Mouse (Mus musculus): ENCODE data around the gene Tcam1. TPM values are rescaled to one million over a fixed set of nuclear protein-coding genes. Genes with fewer than 3 reads are reported as not detected.
A peak's percentile ranks its signal among the peaks of the same experiment; 100 is the strongest.
"Not testable (repeated sequence)": the region's sequence is repeated elsewhere in the genome, so short reads cannot be mapped to it uniquely, and the experiment has no call there.

Tcam1 gene
- total RNA-seq (2014; rRNA removed): 0.23 and 0.38 TPM in 2 replicates
- 0.18 and 0.23 TPM in 2 replicates for polyA plus RNA-seq (2015; fragmentation: Nextera tagmentation; extraction: Ambion mirVana)

DNA sequence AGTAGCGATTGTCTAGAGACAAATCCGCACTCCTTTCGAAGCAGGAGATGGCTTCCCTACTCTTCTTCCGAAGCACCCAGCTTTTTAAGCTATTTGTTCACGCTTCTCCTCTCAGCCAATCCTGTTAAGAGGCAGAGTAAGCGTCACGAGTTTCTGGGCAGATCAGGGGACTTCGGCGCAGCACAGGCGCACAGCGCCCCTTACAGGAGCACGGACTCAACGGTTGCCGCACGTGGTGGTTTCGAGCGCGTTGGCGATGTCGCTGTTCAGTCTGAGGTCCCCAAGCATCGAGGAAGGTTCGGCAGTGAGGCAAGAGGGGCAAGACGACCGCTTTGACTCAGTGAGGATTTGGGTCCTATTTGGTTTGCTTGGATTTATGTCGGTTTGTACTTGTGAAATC is at the start of gene Tcam1:
Tcam1 (plus strand) TSS at position 219 of the 400 bp plus-strand sequence.
- H3K36me3 ChIP-seq (ENCODE audit: insufficient read depth): no peaks in the 10 kb centered on the region
- H3K9me3 ChIP-seq (ENCODE audit: low read length): no peaks in the 10 kb centered on the region
- peaks cover 8% of the 10 kb centered on the region for H3K4me1 ChIP-seq (ENCODE audit: insufficient read depth)
- peak; percentile 94 for TF ChIP-seq CTCF (IDR thresholded peaks at IDR 0.05; ENCODE audit: low read depth)
- H3K4me3 ChIP-seq (ENCODE audit: low read depth, low read length): 0 out of 2 replicates have a peak within 1 kb of the TSS, but pooled peaks have one; percentile 3
- no peak within 1 kb of the TSS for H3K9ac ChIP-seq
- H3K4me2 ChIP-seq (ENCODE audit: low read depth): peak within 1 kb of the TSS; percentile 39
- no peaks in the 10 kb centered on the region for H3K27me3 ChIP-seq (ENCODE audit: insufficient read depth, low read length)
- no peak within 1 kb of the TSS for H3K27ac ChIP-seq (ENCODE audit: low read depth, low read length)
- ATAC-seq: peak; percentile 83
- WGBS: 7% methylated on average over 25 of the region's 25 CpGs
- DNase-seq: peak; percentile 99

DNA sequence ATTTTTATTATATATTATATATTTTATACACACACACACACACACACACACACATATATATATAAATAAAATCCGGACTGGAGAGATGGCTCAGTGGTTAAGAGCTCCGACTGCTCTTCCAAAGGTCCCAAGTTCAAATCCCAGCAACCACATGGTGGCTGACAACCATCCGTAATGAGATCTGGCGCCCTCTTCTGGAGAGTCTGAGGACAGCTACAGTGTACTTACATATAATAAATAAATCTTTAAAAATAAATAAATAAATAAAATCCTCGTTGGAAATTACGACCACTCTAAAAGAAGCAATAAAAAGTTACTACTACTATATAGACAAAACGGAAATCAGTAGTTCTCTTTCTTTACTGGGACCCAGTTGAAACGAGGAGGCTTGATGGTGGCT is 42.5 kb upstream of the Tcam1 start:
- DNase-seq; H3K9me3 ChIP-seq (ENCODE audit: low read length); ATAC-seq; H3K9ac ChIP-seq; H3K27ac ChIP-seq (ENCODE audit: low read depth, low read length); H3K4me1 ChIP-seq (ENCODE audit: insufficient read depth); H3K27me3 ChIP-seq (ENCODE audit: insufficient read depth, low read length); H3K4me2 ChIP-seq (ENCODE audit: low read depth); H3K4me3 ChIP-seq (ENCODE audit: low read depth, low read length): not testable (repeated sequence)
- H3K36me3 ChIP-seq (ENCODE audit: insufficient read depth): peaks cover 51% of the 10 kb centered on the region
- TF ChIP-seq CTCF (IDR thresholded peaks at IDR 0.05; ENCODE audit: low read depth): peak; percentile 30; the same call in 1 of the 2 replicates
- WGBS: 83% methylated on average over 8 of the region's 8 CpGs

DNA sequence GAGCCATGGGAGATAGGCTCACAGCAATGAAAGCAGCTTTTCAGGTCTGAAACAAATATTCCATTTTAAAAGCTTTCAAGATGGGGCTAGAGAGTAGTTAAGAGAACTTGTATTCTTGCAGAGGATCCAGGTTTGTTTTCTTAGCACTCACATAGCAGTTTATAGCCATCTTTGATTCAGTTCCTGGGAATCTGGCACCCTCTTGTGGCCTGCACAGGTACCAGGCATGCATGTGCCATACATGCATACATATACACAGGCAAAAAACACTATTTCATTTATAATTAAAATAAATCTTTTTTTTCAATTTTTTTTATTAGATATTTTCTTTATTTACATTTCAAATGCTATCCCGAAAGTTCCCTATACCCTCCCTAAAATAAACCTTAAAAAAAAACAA is 29.6 kb upstream of the Tcam1 start:
- H3K27ac ChIP-seq (ENCODE audit: low read depth, low read length): no peak overlapping the region
- H3K27me3 ChIP-seq (ENCODE audit: insufficient read depth, low read length): no peaks in the 10 kb centered on the region
- no peak for DNase-seq
- H3K4me3 ChIP-seq (ENCODE audit: low read depth, low read length): no peak overlapping the region
- no peaks in the 10 kb centered on the region for H3K9me3 ChIP-seq (ENCODE audit: low read length)
- H3K9ac ChIP-seq: no peak overlapping the region
- peaks cover 89% of the 10 kb centered on the region for H3K36me3 ChIP-seq (ENCODE audit: insufficient read depth)
- no peak for ATAC-seq
- no peaks in the 10 kb centered on the region for H3K4me1 ChIP-seq (ENCODE audit: insufficient read depth)
- 96% methylated on average over 1 of the region's 1 CpGs for WGBS
- TF ChIP-seq CTCF (IDR thresholded peaks at IDR 0.05; ENCODE audit: low read depth): peak; percentile 56
- H3K4me2 ChIP-seq (ENCODE audit: low read depth): no peak overlapping the region

DNA sequence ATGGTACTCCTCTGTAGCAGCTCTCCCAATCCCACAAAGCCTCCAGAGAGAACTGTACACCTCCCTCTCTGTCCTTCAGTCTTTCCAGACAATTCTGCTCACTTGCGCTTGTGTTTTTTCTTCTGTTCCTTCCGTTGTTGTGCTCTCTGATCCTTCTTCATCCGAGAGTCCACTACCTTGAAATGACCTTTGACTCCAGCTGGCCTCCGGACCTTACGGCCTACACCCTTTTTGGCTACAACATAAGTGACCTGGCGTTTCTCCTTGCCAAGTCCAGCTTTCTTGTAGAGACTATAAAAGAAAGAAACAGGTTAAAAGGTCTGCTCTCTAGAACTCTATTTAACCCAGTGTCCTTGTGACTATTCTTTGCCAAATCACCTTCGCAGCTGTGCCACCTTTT is 27.1 kb upstream of the Tcam1 start:
- no peak for ATAC-seq
- H3K4me3 ChIP-seq (ENCODE audit: low read depth, low read length): no peak overlapping the region
- no peak overlapping the region for H3K4me2 ChIP-seq (ENCODE audit: low read depth)
- no peak overlapping the region for H3K9ac ChIP-seq
- peaks cover 87% of the 10 kb centered on the region for H3K36me3 ChIP-seq (ENCODE audit: insufficient read depth)
- 93% methylated on average over 7 of the region's 7 CpGs for WGBS
- no peaks in the 10 kb centered on the region for H3K27me3 ChIP-seq (ENCODE audit: insufficient read depth, low read length)
- no peak overlapping the region for H3K27ac ChIP-seq (ENCODE audit: low read depth, low read length)
- TF ChIP-seq CTCF (IDR thresholded peaks at IDR 0.05; ENCODE audit: low read depth): no peak
- no peaks in the 10 kb centered on the region for H3K4me1 ChIP-seq (ENCODE audit: insufficient read depth)
- DNase-seq: no peak
- H3K9me3 ChIP-seq (ENCODE audit: low read length): no peaks in the 10 kb centered on the region

DNA sequence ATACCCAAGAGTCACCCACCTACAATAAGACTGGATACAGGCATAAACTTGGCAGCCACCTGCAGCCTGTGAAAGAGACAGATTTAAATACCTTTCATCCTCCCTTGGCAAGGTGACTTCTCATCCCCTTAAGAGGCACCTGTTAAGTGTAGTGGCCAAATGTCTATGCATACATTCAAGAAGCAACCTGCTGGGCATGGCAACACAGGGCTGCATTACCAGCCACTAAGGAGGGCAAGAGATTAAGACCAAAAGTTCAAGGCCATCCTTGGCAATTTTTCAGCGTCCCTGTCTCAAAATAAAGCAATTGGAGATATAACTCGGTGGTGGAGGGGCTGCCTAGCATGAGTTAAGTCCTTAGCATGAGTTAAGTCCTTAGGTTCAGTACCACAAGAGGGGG is 21.7 kb upstream of the Tcam1 start:
- Histone ChIP-seq H3K4me3 (ENCODE audit: low read depth, low read length) (peak overlapping the region; percentile 73), H3K4me1 (ENCODE audit: insufficient read depth) (0 out of 2 replicates have a peak, but pooled peaks cover 4% of the 10 kb centered on the region), H3K36me3 (ENCODE audit: insufficient read depth) (peaks cover 54% of the 10 kb centered on the region), H3K4me2 (ENCODE audit: low read depth) (peak overlapping the region; percentile 94), H3K27ac (ENCODE audit: low read depth, low read length) (0 out of 2 replicates have a peak overlapping the region, but pooled peaks have one; percentile 9), H3K27me3 (ENCODE audit: insufficient read depth, low read length) (no peaks in the 10 kb centered on the region), H3K9me3 (ENCODE audit: low read length) (no peaks in the 10 kb centered on the region), H3K9ac (peak overlapping the region; percentile 84)
- no peak for TF ChIP-seq CTCF (IDR thresholded peaks at IDR 0.05; ENCODE audit: low read depth)
- ATAC-seq (no peak), DNase-seq (no peak)
- WGBS: 21% methylated on average over 2 of the region's 2 CpGs

DNA sequence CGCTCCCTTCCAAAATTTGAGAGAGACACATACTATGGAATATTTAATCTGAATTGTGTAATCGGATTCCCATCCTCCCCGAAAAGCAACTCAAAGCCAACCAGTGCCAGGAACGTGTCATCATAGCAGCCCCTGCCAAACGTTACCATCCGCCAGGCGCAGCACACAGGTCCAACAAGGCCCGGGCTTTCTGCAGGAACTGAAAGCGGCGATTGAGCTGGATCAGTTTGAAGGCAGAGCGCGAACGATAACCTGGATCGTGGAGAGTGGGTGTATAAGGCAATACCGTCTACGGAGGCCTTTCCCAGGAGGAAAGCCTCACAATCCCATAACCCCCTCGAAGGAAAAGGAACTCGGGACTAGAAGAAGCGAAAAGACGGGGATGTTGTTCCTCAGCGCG is 21.3 kb upstream of the Tcam1 start:
- DNase-seq (no peak), ATAC-seq (no peak)
- H3K27ac ChIP-seq (ENCODE audit: low read depth, low read length): no peak overlapping the region
- WGBS: 3% methylated on average over 22 of the region's 22 CpGs
- 0 out of 2 replicates have a peak, but pooled peaks cover 4% of the 10 kb centered on the region for H3K4me1 ChIP-seq (ENCODE audit: insufficient read depth)
- peak overlapping the region; percentile 73 for H3K4me3 ChIP-seq (ENCODE audit: low read depth, low read length)
- H3K4me2 ChIP-seq (ENCODE audit: low read depth): peak overlapping the region; percentile 94
- no peaks in the 10 kb centered on the region for H3K27me3 ChIP-seq (ENCODE audit: insufficient read depth, low read length)
- H3K9ac ChIP-seq: peak overlapping the region; percentile 84
- peaks cover 50% of the 10 kb centered on the region for H3K36me3 ChIP-seq (ENCODE audit: insufficient read depth)
- TF ChIP-seq CTCF (IDR thresholded peaks at IDR 0.05; ENCODE audit: low read depth): no peak
- no peaks in the 10 kb centered on the region for H3K9me3 ChIP-seq (ENCODE audit: low read length)

DNA sequence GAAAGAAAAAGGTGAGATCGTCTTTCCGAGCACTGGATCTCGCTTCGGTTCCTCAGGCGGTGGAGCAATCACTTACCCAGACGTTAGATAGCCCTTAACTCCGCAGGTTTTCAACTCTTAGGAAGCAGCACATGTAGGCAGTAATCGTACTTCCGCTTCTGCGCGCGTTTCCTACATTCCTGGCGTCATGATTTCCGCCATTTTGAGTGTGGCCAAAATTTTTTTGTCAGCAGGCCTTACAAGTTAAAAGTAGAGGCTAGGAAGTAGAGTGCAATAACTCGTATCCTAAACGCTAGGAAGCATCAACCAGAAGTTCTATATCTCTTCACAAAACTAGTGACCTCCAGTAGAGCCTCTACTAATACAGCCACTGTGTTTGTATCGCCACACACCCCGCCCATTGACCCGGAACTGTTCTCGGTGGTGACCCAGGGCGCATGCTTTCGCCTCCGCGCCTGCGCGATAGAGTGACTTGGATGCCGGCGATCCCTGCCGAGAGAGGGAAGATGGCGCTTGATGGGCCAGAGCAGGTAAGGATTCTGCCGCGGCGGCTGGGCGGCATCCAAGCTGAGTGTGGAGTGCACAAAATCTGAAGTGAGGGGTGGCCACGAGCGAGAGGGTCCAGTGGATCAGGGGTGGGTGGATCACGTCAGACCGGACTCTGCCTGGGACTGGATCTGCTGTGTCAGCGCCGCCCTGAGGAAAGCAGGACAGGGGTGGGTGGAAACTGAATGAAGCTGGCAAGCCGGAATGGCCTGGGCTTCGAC is 20.6 kb upstream of the Tcam1 start, which contains the start of the genes Ftsj3 and Psmc5:
Ftsj3 (minus strand) TSS at position 395 of the 767 bp plus-strand sequence.
Psmc5 (plus strand) TSS at position 470 of the 767 bp plus-strand sequence.
- ATAC-seq (peak; percentile 97), DNase-seq (peak; percentile 98)
- Histone ChIP-seq H3K4me1 (ENCODE audit: insufficient read depth) (0 out of 2 replicates have a peak, but pooled peaks cover 4% of the 10 kb centered on the region), H3K36me3 (ENCODE audit: insufficient read depth) (peaks cover 48% of the 10 kb centered on the region), H3K4me2 (ENCODE audit: low read depth) (peak within 1 kb of the TSS; percentile 94), H3K27me3 (ENCODE audit: insufficient read depth, low read length) (no peaks in the 10 kb centered on the region), H3K4me3 (ENCODE audit: low read depth, low read length) (peak within 1 kb of the TSS; percentile 73), H3K27ac (ENCODE audit: low read depth, low read length) (peak within 1 kb of the TSS; percentile 80), H3K9me3 (ENCODE audit: low read length) (no peaks in the 10 kb centered on the region), H3K9ac (peak within 1 kb of the TSS; percentile 84)
- peak; percentile 52 for TF ChIP-seq CTCF (IDR thresholded peaks at IDR 0.05; ENCODE audit: low read depth)
- under 1% methylated on average over 42 of the region's 42 CpGs for WGBS

Measured in forebrain, postnatal 0 days (tissue).